Mouse (Mus musculus) forebrain, postnatal 0 days (tissue): ENCODE measurements around the gene Gm8720. TPM values are rescaled to one million over a fixed set of nuclear protein-coding genes. Genes with fewer than 3 reads are reported as not detected.
"Not testable (repeated sequence)": the region's sequence is repeated elsewhere in the genome, so short reads cannot be mapped to it uniquely, and the experiment has no call there.

ENCODE experiments used
- ATAC-seq: fragments of 200-750 bp; cut with Nextera tagmentation; 2 replicates; pipeline ENCODE4 v1.8.0; 2017; ENCODE audit warnings: mild to moderate bottlenecking, moderate library complexity
- DNase-seq: peaks from one replicate; pipeline ENCODE4 v3.0.0-alpha.2; 2015
- H3K27ac ChIP-seq: fragments of 300-500 bp; sonication (generic); 2 replicates; pipeline ENCODE4 v1.5.1; 2014; ENCODE audit warnings: low read depth, mild to moderate bottlenecking, antibody characterized with exemption, low read length, moderate library complexity, mixed read lengths
- H3K27me3 ChIP-seq: fragments of 300-500 bp; sonication (generic); 2 replicates; pipeline ENCODE4 v1.6.1; 2014; ENCODE audit warnings: mild to moderate bottlenecking, low read length, mixed read lengths; ENCODE audit not compliant: insufficient read depth
- H3K36me3 ChIP-seq: fragments of 300-500 bp; sonication (generic); 2 replicates; pipeline ENCODE4 v1.6.1; 2014; ENCODE audit warnings: mild to moderate bottlenecking, moderate library complexity; ENCODE audit not compliant: insufficient read depth
- H3K4me1 ChIP-seq: fragments of 300-500 bp; sonication (generic); 2 replicates; pipeline ENCODE4 v1.6.1; 2014; ENCODE audit warnings: antibody characterized with exemption; ENCODE audit not compliant: insufficient read depth
- H3K4me2 ChIP-seq: fragments of 300-500 bp; sonication (generic); 2 replicates; pipeline ENCODE4 v1.6.1; 2014; ENCODE audit warnings: low read depth, mild to moderate bottlenecking, moderate library complexity
- H3K4me3 ChIP-seq: fragments of 300-500 bp; sonication (generic); 2 replicates; pipeline ENCODE4 v1.5.1; 2014; ENCODE audit warnings: low read depth, low read length, mixed read lengths
- H3K9ac ChIP-seq: fragments of 300-500 bp; sonication (generic); 2 replicates; pipeline ENCODE4 v1.6.1; 2014; ENCODE audit warnings: mild to moderate bottlenecking
- H3K9me3 ChIP-seq: fragments of 300-500 bp; sonication (generic); 2 replicates; pipeline ENCODE4 v1.6.1; 2016; ENCODE audit warnings: low read length
- WGBS: fragments of 180-500 bp; shearing (Covaris S2); extraction: QIAGEN DNeasy Blood & Tissue Kit; methylation state at CpG from one replicate; pipeline ENCODE4 v1.1.7; 2014; 5-methylcytosine and 5-hydroxymethylcytosine counted together
- polyA plus RNA-seq: library from polyadenylated mRNA; unstranded; fragments of >200 nt; fragmentation: Nextera tagmentation; extraction: Ambion mirVana; gene quantifications from 2 replicates; pipeline ENCODE4 v1.2.1, GENCODE M21; 2015
- total RNA-seq: library from RNA; depleted of rRNA; stranded (reverse); fragments of >200 nt; gene quantifications from 2 replicates; pipeline ENCODE4 v1.2.3, GENCODE M21; 2014; rRNA removed

The Gm8720 gene
- total RNA-seq = not detected in 2 replicates
- not detected in 2 replicates for polyA plus RNA-seq

DNA sequence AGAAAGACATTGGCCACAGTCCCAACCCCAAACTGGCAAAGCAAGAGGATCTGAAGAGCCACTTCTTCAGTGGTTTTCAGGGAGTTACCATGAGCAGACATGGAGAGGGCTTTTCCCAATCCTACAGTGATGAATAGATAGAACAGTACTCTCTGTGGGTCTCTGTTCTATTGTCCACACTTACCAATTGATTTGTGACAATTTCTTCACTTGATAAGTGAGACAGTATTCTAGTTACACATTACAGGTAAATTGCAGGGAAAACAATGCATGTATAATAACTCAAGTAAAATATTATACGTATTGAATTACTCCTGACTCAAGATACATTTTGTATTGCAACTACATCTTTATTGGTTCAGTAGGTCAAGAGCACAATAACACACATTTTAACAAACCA, at the start of gene Gm8720:
Gene Gm8720, minus strand, starts transcription at position 101 of the 400 bp plus-strand sequence.
- H3K4me2 ChIP-seq, H3K9ac ChIP-seq, H3K4me3 ChIP-seq, ATAC-seq, H3K27me3 ChIP-seq, H3K9me3 ChIP-seq, DNase-seq, H3K27ac ChIP-seq, H3K4me1 ChIP-seq, H3K36me3 ChIP-seq: not testable (repeated sequence)
- no CpG with 5 or more reads among the region's 1 CpGs for WGBS

- H3K9ac ChIP-seq, H3K36me3 ChIP-seq, H3K4me1 ChIP-seq, H3K27ac ChIP-seq, H3K4me3 ChIP-seq, H3K27me3 ChIP-seq, H3K9me3 ChIP-seq, DNase-seq, H3K4me2 ChIP-seq, ATAC-seq: not testable (repeated sequence)
- no CpG with 5 or more reads among the region's 1 CpGs for WGBS
Measured at GRCm38 (mm10) chr7:23055240-23055639, 12.0 kb downstream of the Gm8720 start, which contains the start of gene Vmn1r163. Gene Vmn1r163 (plus strand): TSS chr7:23055540.

DNA sequence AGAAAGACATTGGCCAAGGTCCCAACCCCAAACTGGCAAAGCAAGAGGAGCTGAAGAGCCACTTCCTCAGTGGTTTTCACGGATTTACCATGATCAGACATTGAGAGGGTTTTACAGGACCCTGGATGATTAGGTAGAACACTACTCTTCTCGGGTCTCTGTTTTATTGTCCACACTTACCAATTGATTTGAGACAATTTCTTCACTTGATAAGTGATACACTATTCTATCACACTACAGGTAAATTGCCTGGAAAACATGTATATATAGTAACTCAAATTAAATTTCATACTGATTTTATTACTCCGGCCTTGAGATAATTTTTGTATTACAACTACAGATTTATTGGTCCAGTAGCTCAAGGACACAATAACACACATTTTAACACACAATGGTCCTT, 47.4 kb downstream of the Gm8720 start, which contains the start of gene Gm4216:
Gene Gm4216, minus strand, starts transcription at position 101 of the 400 bp plus-strand sequence.
- not testable (repeated sequence) for H3K27me3 ChIP-seq
- no CpG with 5 or more reads among the region's 3 CpGs for WGBS

More for the DNA sequence above, 47.4 kb downstream of the Gm8720 start, which contains the start of gene Gm4216:
- not testable (repeated sequence) for H3K4me1 ChIP-seq, H3K4me3 ChIP-seq, H3K9me3 ChIP-seq, H3K4me2 ChIP-seq, H3K9ac ChIP-seq, H3K36me3 ChIP-seq, DNase-seq, H3K27ac ChIP-seq, ATAC-seq

Other genes with a start within 250 kb of the Gm8720 start
- not detected in 2 replicates for gene Vmn1r159, start 223.9 kb downstream of the Gm8720 start, total RNA-seq
- not detected in 2 replicates for gene Vmn1r159, start 223.9 kb downstream of the Gm8720 start, polyA plus RNA-seq
- gene Vmn1r160, start 196.2 kb downstream of the Gm8720 start, total RNA-seq = not detected in 2 replicates
- not detected in 2 replicates for gene Vmn1r160, start 196.2 kb downstream of the Gm8720 start, polyA plus RNA-seq
- gene Gm4214, start 82.8 kb downstream of the Gm8720 start, total RNA-seq = not detected in 2 replicates
- gene Gm4214, start 82.8 kb downstream of the Gm8720 start, polyA plus RNA-seq = not detected in 2 replicates
- gene Gm4216, start 47.5 kb downstream of the Gm8720 start, total RNA-seq = not detected in 2 replicates
- gene Gm4216, start 47.5 kb downstream of the Gm8720 start, polyA plus RNA-seq = not detected in 2 replicates
- gene Vmn1r163, start 11.9 kb downstream of the Gm8720 start, total RNA-seq = not detected in 2 replicates
- not detected in 2 replicates for gene Vmn1r163, start 11.9 kb downstream of the Gm8720 start, polyA plus RNA-seq
- not detected in 2 replicates for gene Gm10662, start 77.0 kb upstream of the Gm8720 start, total RNA-seq
- gene Gm10662, start 77.0 kb upstream of the Gm8720 start, polyA plus RNA-seq = not detected in 2 replicates
- not detected in 2 replicates for gene Vmn1r165, start 149.9 kb upstream of the Gm8720 start, total RNA-seq
- gene Vmn1r165, start 149.9 kb upstream of the Gm8720 start, polyA plus RNA-seq = not detected in 2 replicates
- gene Vmn1r166, start 184.2 kb upstream of the Gm8720 start, total RNA-seq = not detected in 2 replicates
- not detected in 2 replicates for gene Vmn1r166, start 184.2 kb upstream of the Gm8720 start, polyA plus RNA-seq
- gene Gm6902, start 211.4 kb upstream of the Gm8720 start, total RNA-seq = not detected in 2 replicates
- gene Gm6902, start 211.4 kb upstream of the Gm8720 start, polyA plus RNA-seq = not detected in 2 replicates
- gene Nlrp4e, start 233.7 kb upstream of the Gm8720 start, total RNA-seq = not detected in 2 replicates
- not detected in 2 replicates for gene Nlrp4e, start 233.7 kb upstream of the Gm8720 start, polyA plus RNA-seq